Mouse (Mus musculus) spleen, adult 2 months (tissue): Measurements from ENCODE around the gene Atp1a4.

Experiments used
- CTCF ChIP-seq: fragments of 200-500 bp; IDR thresholded peaks from 2 replicates; pipeline ENCODE4 v1.5.1; 2011; ENCODE audit warnings: mild to moderate bottlenecking, inconsistent platforms; ENCODE audit not compliant: insufficient read depth, insufficient read length, insufficient replicate concordance; ENCODE audit errors: extremely low read depth
- POLR2A ChIP-seq: fragments of 200-500 bp; IDR thresholded peaks from 2 replicates; pipeline ENCODE4 v1.6.1; 2011; ENCODE audit warnings: low read depth, low read length, inconsistent platforms

DNA sequence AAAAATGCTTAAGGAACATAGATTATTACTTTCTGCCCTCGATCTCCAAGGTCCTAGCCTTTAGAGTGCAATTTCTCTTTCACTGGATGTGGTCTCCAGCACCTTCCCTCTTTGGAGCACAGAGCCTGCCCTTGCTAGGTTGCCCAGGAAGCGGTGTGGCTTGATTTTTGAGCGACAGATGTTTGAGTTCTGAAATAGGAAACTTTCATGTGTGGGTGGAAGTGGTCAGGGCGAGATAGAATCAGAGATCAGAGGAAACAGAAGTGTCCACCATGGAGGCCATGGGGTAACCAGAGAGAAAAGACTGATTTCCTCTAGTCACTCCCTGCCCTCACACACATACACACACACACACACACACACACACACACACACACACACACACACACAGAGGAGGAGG lies 48.0 kb upstream of the Atp1a4 start:
- no peak for TF ChIP-seq POLR2A
- TF ChIP-seq CTCF, result no peak
